ENCODE assay signal across 16 mouse cellular contexts in genomic region chr3:57951438-57951837, GRCm38 (mm10).
DNase-seq lines count a peak whose midpoint lies in the region; ATAC-seq lines count a peak whose summit lies in the region.
"Had no signal": no experiment of that assay in that cellular context is flagged by ENCODE, and none has a peak within 500 bp of the region (broad histone marks: within the 10 kb centered on the region; RNA-seq: fewer than 3 reads in every experiment).

No protein-coding gene starts in this region.

- no peaks in the 10 kb centered on the region for H3K9me3 ChIP-seq in embryonic facial prominence, embryonic 14.5 days (ENCODE audit: control insufficient read depth, low read length)
- H3K9me3 ChIP-seq in embryonic facial prominence, embryonic 10.5 days, result no peaks in the 10 kb centered on the region
- H3K9me3 ChIP-seq in hindbrain, embryonic 10.5 days, result 0 out of 2 replicates have a peak, but pooled peaks cover 3% of the 10 kb centered on the region
- no peaks in the 10 kb centered on the region for H3K9me3 ChIP-seq in hindbrain, embryonic 13.5 days
- H3K9me3 ChIP-seq in midbrain, embryonic 12.5 days, result no peaks in the 10 kb centered on the region
- H3K9me3 ChIP-seq: limb, embryonic 10.5 days had no signal

- H3K4me2 ChIP-seq in embryonic facial prominence, embryonic 14.5 days (ENCODE audit: low read depth, low read length), result no peak overlapping the region
- no peak overlapping the region for H3K4me2 ChIP-seq in hindbrain, embryonic 13.5 days
- H3K4me2 ChIP-seq in midbrain, embryonic 12.5 days (replicated peaks), result no peak overlapping the region

- H3K36me3 ChIP-seq in embryonic facial prominence, embryonic 14.5 days (ENCODE audit: control insufficient read depth, insufficient read depth, low read length), result no peaks in the 10 kb centered on the region
- no peaks in the 10 kb centered on the region for H3K36me3 ChIP-seq in embryonic facial prominence, embryonic 10.5 days (replicated peaks)
- H3K36me3 ChIP-seq in hindbrain, embryonic 10.5 days, result no peaks in the 10 kb centered on the region
- no peaks in the 10 kb centered on the region for H3K36me3 ChIP-seq in hindbrain, embryonic 13.5 days
- no peaks in the 10 kb centered on the region for H3K36me3 ChIP-seq in midbrain, embryonic 12.5 days
- H3K36me3 ChIP-seq: limb, embryonic 10.5 days had no signal

- no peak overlapping the region for H3K27ac ChIP-seq in embryonic facial prominence, embryonic 14.5 days (replicated peaks; ENCODE audit: low read depth, low read length)
- no peak overlapping the region for H3K27ac ChIP-seq in embryonic facial prominence, embryonic 10.5 days (replicated peaks)
- H3K27ac ChIP-seq in hindbrain, embryonic 10.5 days, result peak overlapping the region; percentile 57
- no peak overlapping the region for H3K27ac ChIP-seq in hindbrain, embryonic 13.5 days
- H3K27ac ChIP-seq in midbrain, embryonic 12.5 days (replicated peaks), result no peak overlapping the region
- H3K27ac ChIP-seq: limb, embryonic 10.5 days had no signal

- H3K9ac ChIP-seq in embryonic facial prominence, embryonic 14.5 days (ENCODE audit: low read depth, low read length), result no peak overlapping the region
- no peak overlapping the region for H3K9ac ChIP-seq in hindbrain, embryonic 13.5 days
- no peak overlapping the region for H3K9ac ChIP-seq in midbrain, embryonic 12.5 days (replicated peaks)

- WGBS in embryonic facial prominence, embryonic 14.5 days, result 34% methylated on average over 5 of the region's 5 CpGs
- 34% methylated on average over 5 of the region's 5 CpGs for WGBS in embryonic facial prominence, embryonic 10.5 days
- 15% methylated on average over 5 of the region's 5 CpGs for WGBS in hindbrain, embryonic 10.5 days
- WGBS in hindbrain, embryonic 13.5 days, result 17% methylated on average over 5 of the region's 5 CpGs
- 6% methylated on average over 5 of the region's 5 CpGs for WGBS in midbrain, embryonic 12.5 days

- DNase-seq in embryonic facial prominence, embryonic 14.5 days (ENCODE audit: low spot score), result peak; percentile 42
- no peak for DNase-seq in embryonic facial prominence, embryonic 10.5 days (ENCODE audit: low spot score)
- no peak for DNase-seq in hindbrain, embryonic 10.5 days (ENCODE audit: low spot score)
- peak; percentile 75 for DNase-seq in retina, postnatal 1 day
- DNase-seq in left cerebral cortex, adult 11 months (ENCODE audit: low spot score), result no peak
- DNase-seq: adrenal gland, postnatal 14 days; cerebellum, adult 11-12 months; cerebellum, postnatal 14 days; kidney, adult 9 months; kidney, postnatal 25 days; lung, adult 2 months had no signal

- H3K4me1 ChIP-seq in embryonic facial prominence, embryonic 14.5 days (ENCODE audit: control insufficient read depth, insufficient read depth, low read length), result no peaks in the 10 kb centered on the region
- H3K4me1 ChIP-seq in embryonic facial prominence, embryonic 10.5 days, result peaks cover 18% of the 10 kb centered on the region
- peaks cover 21% of the 10 kb centered on the region for H3K4me1 ChIP-seq in hindbrain, embryonic 10.5 days (replicated peaks)
- H3K4me1 ChIP-seq in hindbrain, embryonic 13.5 days (replicated peaks), result 0 out of 2 replicates have a peak, but pooled peaks cover 4% of the 10 kb centered on the region
- H3K4me1 ChIP-seq in midbrain, embryonic 12.5 days, result peaks cover 14% of the 10 kb centered on the region
- H3K4me1 ChIP-seq: limb, embryonic 10.5 days had no signal

- no peaks in the 10 kb centered on the region for H3K27me3 ChIP-seq in embryonic facial prominence, embryonic 14.5 days (replicated peaks; ENCODE audit: control insufficient read depth, insufficient read depth, low read length)
- no peaks in the 10 kb centered on the region for H3K27me3 ChIP-seq in embryonic facial prominence, embryonic 10.5 days (replicated peaks; ENCODE audit: low read depth, poor library complexity, severe bottlenecking)
- no peaks in the 10 kb centered on the region for H3K27me3 ChIP-seq in hindbrain, embryonic 10.5 days (ENCODE audit: insufficient read depth, poor library complexity, severe bottlenecking)
- no peaks in the 10 kb centered on the region for H3K27me3 ChIP-seq in hindbrain, embryonic 13.5 days
- no peaks in the 10 kb centered on the region; the same call in 1 of the 2 replicates for H3K27me3 ChIP-seq in midbrain, embryonic 12.5 days

- H3K4me3 ChIP-seq in embryonic facial prominence, embryonic 14.5 days (ENCODE audit: low read depth, low read length), result no peak overlapping the region
- H3K4me3 ChIP-seq in embryonic facial prominence, embryonic 10.5 days, result no peak overlapping the region
- H3K4me3 ChIP-seq in hindbrain, embryonic 10.5 days, result no peak overlapping the region
- no peak overlapping the region for H3K4me3 ChIP-seq in hindbrain, embryonic 13.5 days
- H3K4me3 ChIP-seq in midbrain, embryonic 12.5 days, result no peak overlapping the region
- H3K4me3 ChIP-seq: limb, embryonic 10.5 days had no signal

- ATAC-seq in embryonic facial prominence, embryonic 14.5 days (ENCODE audit: low read depth), result no peak
- ATAC-seq in hindbrain, embryonic 13.5 days (ENCODE audit: low FRiP score), result no peak
- 0 out of 2 replicates have a peak, but pooled peaks have one; percentile 7 for ATAC-seq in midbrain, embryonic 12.5 days (ENCODE audit: low FRiP score, low read depth)
- ATAC-seq: activated CD4-positive, CD25-positive, alpha-beta regulatory T cell, adult 4 months; CD4-positive, CD25-positive, alpha-beta regulatory T cell, adult 4 months had no signal

Comparison
In these comparisons a context has a peak if more than half of its experiments do, and no peak if none do; other contexts are left out.
1. DNase-seq: peak in embryonic facial prominence, embryonic 14.5 days (single experiment) and retina, postnatal 1 day (single experiment); none in embryonic facial prominence, embryonic 10.5 days (single experiment), hindbrain, embryonic 10.5 days (single experiment) and left cerebral cortex, adult 11 months (single experiment).